Mouse (Mus musculus): ENCODE results near the gene Ptgs1. TPM values are rescaled to one million over a fixed set of nuclear protein-coding genes. Genes with fewer than 3 reads are reported as not detected.

Gene Ptgs1
- polyA plus RNA-seq, 1 experiment: 15.4 TPM

DNA sequence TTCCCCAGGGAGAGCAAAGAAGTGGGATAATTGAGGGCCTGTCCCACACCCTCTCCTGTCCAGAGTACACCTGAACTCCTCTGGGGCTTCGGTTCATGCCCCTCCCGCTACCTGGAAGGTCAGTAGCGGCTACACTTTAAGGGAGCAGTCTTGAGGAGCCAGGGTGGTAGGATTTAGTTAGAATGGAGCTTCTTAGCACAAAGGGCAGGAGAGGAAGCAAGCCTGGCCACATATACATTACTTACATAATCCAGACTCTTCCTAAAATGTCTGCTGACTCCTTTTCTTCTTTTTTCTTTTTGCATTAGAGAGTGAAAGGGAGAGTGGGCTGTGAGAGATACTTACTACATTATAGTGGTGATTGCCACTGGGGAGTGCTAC is 31.4 kb upstream of the Ptgs1 start:
- H3K27ac ChIP-seq (ENCODE audit: insufficient read depth, low read length): peak overlapping the region; percentile 26
- TF ChIP-seq POLR2A (IDR thresholded peaks at IDR 0.05; ENCODE audit: extremely low read depth, insufficient read depth, low read length): no peak
- no peak for TF ChIP-seq CTCF (IDR thresholded peaks at IDR 0.05; ENCODE audit: extremely low read depth, insufficient read depth, low read length)
- peaks cover 5% of the 10 kb centered on the region; the same call in 1 of the 2 replicates for H3K4me1 ChIP-seq (ENCODE audit: control insufficient read depth, insufficient read depth, low read length)
- H3K4me3 ChIP-seq (ENCODE audit: insufficient read depth, low read length): no peak overlapping the region

- TF ChIP-seq CTCF (IDR thresholded peaks at IDR 0.05; ENCODE audit: extremely low read depth, insufficient read depth, low read length) (no peak), POLR2A (IDR thresholded peaks at IDR 0.05; ENCODE audit: extremely low read depth, insufficient read depth, low read length) (no peak)
- Histone ChIP-seq H3K27ac (ENCODE audit: insufficient read depth, low read length) (no peak overlapping the region), H3K4me1 (ENCODE audit: control insufficient read depth, insufficient read depth, low read length) (peaks cover 5% of the 10 kb centered on the region; the same call in 1 of the 2 replicates), H3K4me3 (ENCODE audit: insufficient read depth, low read length) (no peak overlapping the region)
Observed at GRCm38 (mm10) chr2:36200813-36201212, 29.4 kb upstream of the Ptgs1 start.

DNA sequence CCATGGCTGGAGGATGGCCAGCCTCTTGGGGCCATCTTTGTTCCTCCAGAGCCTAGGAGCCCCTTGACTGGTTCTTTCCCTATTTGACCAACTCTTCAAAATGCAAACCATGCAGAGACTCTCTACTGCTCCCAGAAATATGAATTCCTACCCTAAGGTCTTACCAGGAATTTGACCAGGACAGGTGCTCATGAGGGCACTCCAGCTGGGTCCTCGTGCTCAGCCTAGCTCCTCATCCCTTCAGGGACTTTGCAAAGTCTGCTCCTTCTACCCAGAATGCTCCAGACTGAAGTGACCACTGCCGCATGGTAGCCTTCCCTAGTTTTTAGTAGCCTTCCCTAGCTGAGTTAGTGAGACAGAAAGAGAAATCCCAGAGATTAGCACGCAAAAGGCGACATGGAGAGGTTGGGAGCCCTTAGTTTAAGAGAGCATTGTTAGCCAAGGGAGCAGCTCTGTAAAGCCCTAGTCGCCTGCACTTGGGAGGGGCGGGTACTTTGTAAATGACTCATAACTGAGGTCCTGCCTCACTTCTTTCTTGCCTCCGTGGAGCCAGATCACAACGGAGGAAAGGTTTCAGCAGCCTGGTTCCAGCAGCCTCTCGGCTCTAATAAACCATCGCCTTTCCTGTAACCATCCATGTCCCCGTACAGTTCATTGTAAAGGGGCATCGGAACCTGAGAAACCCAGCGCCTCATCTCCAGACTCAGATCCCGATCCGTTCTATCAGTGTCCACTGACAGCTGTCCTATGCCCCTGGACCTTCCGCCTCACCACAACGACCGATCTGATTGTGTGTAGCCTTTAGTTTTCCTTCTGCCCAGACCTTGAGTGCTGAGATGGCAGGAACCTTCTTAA is 28.2 kb upstream of the Ptgs1 start:
- TF ChIP-seq CTCF (IDR thresholded peaks at IDR 0.05; ENCODE audit: extremely low read depth, insufficient read depth, low read length) (no peak), POLR2A (IDR thresholded peaks at IDR 0.05; ENCODE audit: extremely low read depth, insufficient read depth, low read length) (no peak)
- no peak overlapping the region for H3K27ac ChIP-seq (ENCODE audit: insufficient read depth, low read length)
- H3K4me1 ChIP-seq (ENCODE audit: control insufficient read depth, insufficient read depth, low read length): peaks cover 5% of the 10 kb centered on the region; the same call in 1 of the 2 replicates
- H3K4me3 ChIP-seq (ENCODE audit: insufficient read depth, low read length): no peak overlapping the region; the same call in 1 of the 2 replicates

DNA sequence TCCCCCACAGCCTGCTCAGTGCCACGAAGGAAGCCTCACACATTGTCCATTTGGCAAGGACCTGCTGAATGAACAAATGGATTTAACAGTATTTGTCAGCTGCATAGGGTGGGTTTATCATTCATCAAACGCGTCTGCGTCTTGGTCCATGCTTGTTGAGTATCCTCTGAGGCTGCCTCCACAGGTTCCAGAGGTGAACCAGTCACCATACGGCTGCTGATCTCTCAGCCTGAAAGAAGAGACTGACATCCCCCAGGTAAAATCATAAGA is 27.7 kb upstream of the Ptgs1 start:
- peaks cover 5% of the 10 kb centered on the region; the same call in 1 of the 2 replicates for H3K4me1 ChIP-seq (ENCODE audit: control insufficient read depth, insufficient read depth, low read length)
- peak overlapping the region; percentile 17; the same call in 1 of the 2 replicates for H3K4me3 ChIP-seq (ENCODE audit: insufficient read depth, low read length)
- no peak overlapping the region for H3K27ac ChIP-seq (ENCODE audit: insufficient read depth, low read length)
- no peak for TF ChIP-seq POLR2A (IDR thresholded peaks at IDR 0.05; ENCODE audit: extremely low read depth, insufficient read depth, low read length)
- no peak for TF ChIP-seq CTCF (IDR thresholded peaks at IDR 0.05; ENCODE audit: extremely low read depth, insufficient read depth, low read length)

- TF ChIP-seq CTCF (IDR thresholded peaks at IDR 0.05; ENCODE audit: extremely low read depth, insufficient read depth, low read length) (no peak), POLR2A (IDR thresholded peaks at IDR 0.05; ENCODE audit: extremely low read depth, insufficient read depth, low read length) (no peak)
- no peak overlapping the region for H3K27ac ChIP-seq (ENCODE audit: insufficient read depth, low read length)
- H3K4me3 ChIP-seq (ENCODE audit: insufficient read depth, low read length): peak overlapping the region; percentile 17; the same call in 1 of the 2 replicates
- peaks cover 3% of the 10 kb centered on the region; the same call in 1 of the 2 replicates for H3K4me1 ChIP-seq (ENCODE audit: control insufficient read depth, insufficient read depth, low read length)
Observed at GRCm38 (mm10) chr2:36203011-36203825, 27.0 kb upstream of the Ptgs1 start.

- no peak for TF ChIP-seq POLR2A (IDR thresholded peaks at IDR 0.05; ENCODE audit: extremely low read depth, insufficient read depth, low read length)
- no peak for TF ChIP-seq CTCF (IDR thresholded peaks at IDR 0.05; ENCODE audit: extremely low read depth, insufficient read depth, low read length)
- Histone ChIP-seq H3K27ac (ENCODE audit: insufficient read depth, low read length) (no peak overlapping the region), H3K4me3 (ENCODE audit: insufficient read depth, low read length) (no peak overlapping the region), H3K4me1 (ENCODE audit: control insufficient read depth, insufficient read depth, low read length) (peaks cover 3% of the 10 kb centered on the region; the same call in 1 of the 2 replicates)
Observed at GRCm38 (mm10) chr2:36204595-36204994, 25.6 kb upstream of the Ptgs1 start.

DNA sequence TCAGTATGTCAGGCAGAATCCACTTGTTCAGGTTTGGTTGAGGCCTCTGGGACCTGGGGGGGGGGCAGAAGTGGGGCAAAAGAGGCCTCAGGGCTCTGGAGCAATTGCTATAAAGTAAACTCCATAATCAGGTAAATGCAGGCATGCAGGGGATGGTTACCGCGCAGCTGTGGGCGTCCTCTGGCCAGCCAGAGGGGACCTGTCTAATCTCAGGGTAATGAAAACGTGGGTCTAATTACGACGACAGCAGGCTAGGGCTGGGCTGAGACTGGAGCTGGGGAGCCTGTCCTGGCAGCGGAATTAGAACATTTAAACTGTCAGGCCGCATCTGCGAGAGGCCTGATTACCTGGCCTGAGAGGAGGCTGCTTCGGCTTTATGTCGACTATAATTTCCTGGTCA is 23.2 kb upstream of the Ptgs1 start:
- Histone ChIP-seq H3K27ac (ENCODE audit: insufficient read depth, low read length) (no peak overlapping the region), H3K4me1 (ENCODE audit: control insufficient read depth, insufficient read depth, low read length) (peaks cover 3% of the 10 kb centered on the region; the same call in 1 of the 2 replicates), H3K4me3 (ENCODE audit: insufficient read depth, low read length) (no peak overlapping the region)
- TF ChIP-seq CTCF (IDR thresholded peaks at IDR 0.05; ENCODE audit: extremely low read depth, insufficient read depth, low read length) (no peak), POLR2A (IDR thresholded peaks at IDR 0.05; ENCODE audit: extremely low read depth, insufficient read depth, low read length) (no peak)

DNA sequence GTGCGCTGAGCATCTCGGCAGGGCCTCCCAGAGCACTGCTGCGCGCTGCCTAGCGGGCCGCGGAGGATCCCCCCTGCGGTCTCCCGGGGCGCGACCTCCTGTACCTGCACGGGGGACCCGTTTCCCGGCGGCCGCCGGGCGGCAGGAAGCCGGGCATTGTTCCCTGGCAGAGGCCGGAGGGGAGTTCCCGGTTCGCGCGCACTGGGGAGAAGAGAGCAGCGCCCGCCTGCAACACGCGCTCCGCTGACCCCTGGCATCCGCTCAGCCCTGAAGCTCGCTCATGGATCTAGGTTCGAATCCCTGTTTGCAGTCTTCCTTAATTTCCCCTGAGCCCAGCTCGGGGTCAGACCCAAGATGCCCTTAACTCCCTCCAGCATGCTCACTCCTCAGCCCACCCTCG is 19.4 kb upstream of the Ptgs1 start:
- no peak for TF ChIP-seq POLR2A (IDR thresholded peaks at IDR 0.05; ENCODE audit: extremely low read depth, insufficient read depth, low read length)
- TF ChIP-seq CTCF (IDR thresholded peaks at IDR 0.05; ENCODE audit: extremely low read depth, insufficient read depth, low read length): no peak
- Histone ChIP-seq H3K4me1 (ENCODE audit: control insufficient read depth, insufficient read depth, low read length) (no peaks in the 10 kb centered on the region), H3K27ac (ENCODE audit: insufficient read depth, low read length) (no peak overlapping the region), H3K4me3 (ENCODE audit: insufficient read depth, low read length) (no peak overlapping the region)

DNA sequence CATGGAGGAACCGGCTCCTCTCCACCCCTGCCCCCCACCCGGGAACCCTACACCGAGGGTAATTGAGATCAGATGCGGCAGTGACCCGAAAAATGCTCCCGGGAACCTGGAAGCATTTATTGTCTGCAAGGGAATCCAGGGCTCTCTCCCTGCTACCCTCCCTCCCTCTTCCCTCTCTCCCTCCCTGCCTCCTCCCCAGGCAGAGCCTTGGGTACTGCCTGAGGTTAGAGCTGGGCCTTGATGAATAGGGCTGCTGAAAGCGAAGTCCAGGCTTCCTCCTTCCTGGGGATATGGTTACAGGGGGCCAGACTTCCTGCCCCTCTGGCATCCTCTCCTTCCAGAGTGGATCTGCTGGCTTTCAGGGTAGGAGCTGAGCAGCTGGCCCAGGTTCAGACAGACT is 18.4 kb upstream of the Ptgs1 start:
- Histone ChIP-seq H3K27ac (ENCODE audit: insufficient read depth, low read length) (no peak overlapping the region), H3K4me3 (ENCODE audit: insufficient read depth, low read length) (no peak overlapping the region), H3K4me1 (ENCODE audit: control insufficient read depth, insufficient read depth, low read length) (no peaks in the 10 kb centered on the region)
- TF ChIP-seq POLR2A (IDR thresholded peaks at IDR 0.05; ENCODE audit: extremely low read depth, insufficient read depth, low read length) (no peak), CTCF (IDR thresholded peaks at IDR 0.05; ENCODE audit: extremely low read depth, insufficient read depth, low read length) (no peak)

Data from cortical plate, adult 2 months (tissue).